Mouse (Mus musculus) heart, embryonic 13.5 days (tissue): ENCODE data around the gene Npr2. TPM values are rescaled to one million over a fixed set of nuclear protein-coding genes. Genes with fewer than 3 reads are reported as not detected.

Experiments
- ATAC-seq: fragments of 200-750 bp; cut with Nextera tagmentation; 2 replicates; pipeline ENCODE4 v1.8.0; 2017; ENCODE audit warnings: moderate TSS enrichment; ENCODE audit not compliant: insufficient number of reproducible peaks, low FRiP score, low TSS enrichment; ENCODE audit errors: extremely low read depth
- H3K27ac ChIP-seq: fragments of 300-500 bp; sonication (generic); replicated peaks from 2 replicates; pipeline ENCODE4 v1.5.1; 2015; ENCODE audit warnings: moderate library complexity, mild to moderate bottlenecking, inconsistent platforms
- H3K27me3 ChIP-seq: fragments of 300-500 bp; sonication (generic); replicated peaks from 2 replicates; pipeline ENCODE4 v1.6.1; 2015; ENCODE audit warnings: mild to moderate bottlenecking, inconsistent platforms
- H3K36me3 ChIP-seq: fragments of 300-500 bp; sonication (generic); 2 replicates; pipeline ENCODE4 v1.6.1; 2015; ENCODE audit warnings: mild to moderate bottlenecking, inconsistent platforms
- H3K4me1 ChIP-seq: fragments of 300-500 bp; sonication (generic); 2 replicates; pipeline ENCODE4 v1.6.1; 2015; ENCODE audit warnings: inconsistent platforms
- H3K4me2 ChIP-seq: fragments of 300-500 bp; sonication (generic); 2 replicates; pipeline ENCODE4 v1.6.1; 2015; ENCODE audit warnings: inconsistent platforms, mild to moderate bottlenecking, moderate library complexity
- H3K4me3 ChIP-seq: fragments of 300-500 bp; sonication (generic); 2 replicates; pipeline ENCODE4 v1.5.1; 2015; ENCODE audit warnings: moderate library complexity, mild to moderate bottlenecking, inconsistent platforms
- H3K9ac ChIP-seq: fragments of 300-500 bp; sonication (generic); 2 replicates; pipeline ENCODE4 v1.6.1; 2015; ENCODE audit warnings: inconsistent platforms, mild to moderate bottlenecking, moderate library complexity
- H3K9me3 ChIP-seq: fragments of 300-500 bp; sonication (generic); 2 replicates; pipeline ENCODE4 v1.6.1; 2016; ENCODE audit warnings: inconsistent platforms
- WGBS: fragments of 180-500 bp; shearing (Covaris S2); methylation state at CpG from one replicate; pipeline ENCODE4 v1.1.7; 2015; ENCODE audit warnings: mixed read lengths; 5-methylcytosine and 5-hydroxymethylcytosine counted together
- polyA plus RNA-seq: library from polyadenylated mRNA; unstranded; fragments of >200 nt; fragmentation: Nextera tagmentation; extraction: Ambion mirVana; gene quantifications from 2 replicates; pipeline ENCODE4 v1.2.1, GENCODE M21; 2015

Gene Npr2
- polyA plus RNA-seq, 1 experiment from 2014 or later: 7.7 TPM

GRCm38 (mm10) chr4:43675608-43676007 lies 43.9 kb downstream of the Npr2 start:
- Histone ChIP-seq H3K27me3 (no peaks in the 10 kb centered on the region), H3K4me3 (no peak overlapping the region), H3K36me3 (peaks cover 21% of the 10 kb centered on the region), H3K9me3 (no peaks in the 10 kb centered on the region), H3K27ac (no peak overlapping the region), H3K9ac (no peak overlapping the region), H3K4me2 (no peak overlapping the region), H3K4me1 (peaks cover 19% of the 10 kb centered on the region)
- ATAC-seq: no peak
- 66% methylated on average over 4 of the region's 4 CpGs for WGBS

- H3K9ac ChIP-seq: no peak overlapping the region
- no peaks in the 10 kb centered on the region for H3K27me3 ChIP-seq
- no peak overlapping the region for H3K4me2 ChIP-seq
- H3K4me3 ChIP-seq: no peak overlapping the region
- no peaks in the 10 kb centered on the region for H3K4me1 ChIP-seq
- no peak for ATAC-seq
- no peaks in the 10 kb centered on the region for H3K9me3 ChIP-seq
- H3K27ac ChIP-seq: no peak overlapping the region
- 87% methylated on average over 6 of the region's 6 CpGs for WGBS
- H3K36me3 ChIP-seq: peaks cover 43% of the 10 kb centered on the region
These were observed 46.8 kb downstream of the Npr2 start for GRCm38 (mm10) chr4:43678541-43678940.

GRCm38 (mm10) chr4:43679416-43680043 lies 47.8 kb downstream of the Npr2 start:
- Histone ChIP-seq H3K4me3 (no peak overlapping the region), H3K4me1 (no peaks in the 10 kb centered on the region), H3K9me3 (no peaks in the 10 kb centered on the region), H3K27me3 (no peaks in the 10 kb centered on the region), H3K27ac (no peak overlapping the region), H3K9ac (no peak overlapping the region), H3K36me3 (peaks cover 40% of the 10 kb centered on the region), H3K4me2 (no peak overlapping the region)
- no peak for ATAC-seq
- 77% methylated on average over 7 of the region's 7 CpGs for WGBS

- Histone ChIP-seq H3K36me3 (peaks cover 38% of the 10 kb centered on the region), H3K4me2 (no peak overlapping the region), H3K27me3 (no peaks in the 10 kb centered on the region), H3K27ac (no peak overlapping the region), H3K4me3 (no peak overlapping the region), H3K4me1 (peaks cover 20% of the 10 kb centered on the region), H3K9me3 (no peaks in the 10 kb centered on the region), H3K9ac (no peak overlapping the region)
- ATAC-seq: no peak
- 91% methylated on average over 17 of the region's 17 CpGs for WGBS
These were observed 58.3 kb downstream of the Npr2 start for GRCm38 (mm10) chr4:43690021-43690420.

GRCm38 (mm10) chr4:43691026-43691425 lies 59.3 kb downstream of the Npr2 start:
- Histone ChIP-seq H3K36me3 (peaks cover 27% of the 10 kb centered on the region), H3K9me3 (no peaks in the 10 kb centered on the region), H3K27me3 (no peaks in the 10 kb centered on the region), H3K4me3 (no peak overlapping the region), H3K4me1 (peaks cover 29% of the 10 kb centered on the region), H3K4me2 (no peak overlapping the region), H3K27ac (no peak overlapping the region), H3K9ac (no peak overlapping the region)
- ATAC-seq: no peak
- WGBS: 68% methylated on average over 5 of the region's 5 CpGs

- Histone ChIP-seq H3K27ac (0 out of 2 replicates have a peak overlapping the region, but pooled peaks have one; percentile 5), H3K9ac (no peak overlapping the region), H3K4me3 (no peak overlapping the region), H3K36me3 (peaks cover 14% of the 10 kb centered on the region), H3K9me3 (no peaks in the 10 kb centered on the region), H3K4me1 (peaks cover 35% of the 10 kb centered on the region), H3K4me2 (no peak overlapping the region), H3K27me3 (no peaks in the 10 kb centered on the region)
- 31% methylated on average over 5 of the region's 5 CpGs for WGBS
- no peak for ATAC-seq
These were observed 62.1 kb downstream of the Npr2 start for GRCm38 (mm10) chr4:43693806-43694241.

- peaks cover 35% of the 10 kb centered on the region for H3K4me1 ChIP-seq
- no peaks in the 10 kb centered on the region for H3K9me3 ChIP-seq
- H3K9ac ChIP-seq: no peak overlapping the region
- H3K27ac ChIP-seq: peak overlapping the region; percentile 64
- H3K4me3 ChIP-seq: no peak overlapping the region
- WGBS: 75% methylated on average over 1 of the region's 1 CpGs
- ATAC-seq: no peak
- no peak overlapping the region for H3K4me2 ChIP-seq
- no peaks in the 10 kb centered on the region; the same call in 1 of the 2 replicates for H3K27me3 ChIP-seq
- H3K36me3 ChIP-seq: peaks cover 6% of the 10 kb centered on the region
These were observed 62.9 kb downstream of the Npr2 start for GRCm38 (mm10) chr4:43694439-43695248.

GRCm38 (mm10) chr4:43695249-43695671 lies 63.5 kb downstream of the Npr2 start:
- Histone ChIP-seq H3K4me1 (peaks cover 35% of the 10 kb centered on the region), H3K27me3 (no peaks in the 10 kb centered on the region; the same call in 1 of the 2 replicates), H3K27ac (peak overlapping the region; percentile 64), H3K4me3 (no peak overlapping the region), H3K36me3 (no peaks in the 10 kb centered on the region), H3K9me3 (no peaks in the 10 kb centered on the region), H3K9ac (no peak overlapping the region), H3K4me2 (no peak overlapping the region)
- WGBS: 17% methylated on average over 9 of the region's 9 CpGs
- no peak for ATAC-seq

GRCm38 (mm10) chr4:43696561-43696960 lies 64.8 kb downstream of the Npr2 start:
- H3K9ac ChIP-seq: no peak overlapping the region
- no peaks in the 10 kb centered on the region for H3K36me3 ChIP-seq
- no peak overlapping the region for H3K4me2 ChIP-seq
- no peaks in the 10 kb centered on the region; the same call in 1 of the 2 replicates for H3K27me3 ChIP-seq
- H3K4me3 ChIP-seq: no peak overlapping the region
- peaks cover 35% of the 10 kb centered on the region for H3K4me1 ChIP-seq
- H3K9me3 ChIP-seq: no peaks in the 10 kb centered on the region
- no peak overlapping the region for H3K27ac ChIP-seq
- WGBS: 84% methylated on average over 13 of the region's 13 CpGs
- no peak for ATAC-seq

- H3K36me3 ChIP-seq: no peaks in the 10 kb centered on the region
- H3K27me3 ChIP-seq: no peaks in the 10 kb centered on the region; the same call in 1 of the 2 replicates
- no peak within 1 kb of the TSS for H3K9ac ChIP-seq
- 77% methylated on average over 6 of the region's 6 CpGs for WGBS
- peaks cover 8% of the 10 kb centered on the region for H3K4me1 ChIP-seq
- ATAC-seq: no peak
- H3K9me3 ChIP-seq: no peaks in the 10 kb centered on the region
- H3K4me2 ChIP-seq: no peak within 1 kb of the TSS
- no peak within 1 kb of the TSS for H3K27ac ChIP-seq
- H3K4me3 ChIP-seq: no peak within 1 kb of the TSS
These were observed 69.0 kb downstream of the Npr2 start, which contains the start of gene Olfr70 for GRCm38 (mm10) chr4:43700707-43701106. Gene Olfr70 (minus strand): TSS chr4:43700807.
